Mouse (Mus musculus) lung, adult 2 months (tissue): ENCODE data around the gene Zxdc.

Experiments
- CTCF ChIP-seq: fragments of 200-500 bp; IDR thresholded peaks from 2 replicates; pipeline ENCODE4 v1.5.1; 2011; ENCODE audit warnings: mild to moderate bottlenecking, low read length, control low read depth; ENCODE audit not compliant: insufficient read depth
- POLR2A ChIP-seq: fragments of 200-500 bp; IDR thresholded peaks from 2 replicates; pipeline ENCODE4 v1.6.1; 2011; ENCODE audit warnings: low read depth, mild to moderate bottlenecking, control low read depth, low read length, borderline replicate concordance; ENCODE audit errors: extremely low read depth

GRCm38 (mm10) chr6:90411926-90412325 is 42.6 kb downstream of the Zxdc start:
- TF ChIP-seq CTCF (no peak), POLR2A (no peak)
